Mouse (Mus musculus) heart, embryonic 15.5 days (tissue): ENCODE data around the gene Hoxb3. TPM values are rescaled to one million over a fixed set of nuclear protein-coding genes. Genes with fewer than 3 reads are reported as not detected.

Source experiments
- ATAC-seq: fragments of 200-750 bp; cut with Nextera tagmentation; replicated peaks from 2 replicates; pipeline ENCODE4 v1.8.0; 2017; ENCODE audit warnings: low read depth, moderate TSS enrichment; ENCODE audit not compliant: insufficient number of reproducible peaks, insufficient read depth, low FRiP score
- H3K27ac ChIP-seq: fragments of 300-500 bp; sonication (generic); 2 replicates; pipeline ENCODE4 v1.5.1; 2015; ENCODE audit warnings: mild to moderate bottlenecking, inconsistent platforms
- H3K27me3 ChIP-seq: fragments of 300-500 bp; sonication (generic); 2 replicates; pipeline ENCODE4 v1.6.1; 2015; ENCODE audit warnings: inconsistent platforms
- H3K36me3 ChIP-seq: fragments of 300-500 bp; sonication (generic); 2 replicates; pipeline ENCODE4 v1.6.1; 2015; ENCODE audit warnings: mild to moderate bottlenecking, inconsistent platforms
- H3K4me1 ChIP-seq: fragments of 300-500 bp; sonication (generic); replicated peaks from 2 replicates; pipeline ENCODE4 v1.6.1; 2015; ENCODE audit warnings: inconsistent platforms
- H3K4me2 ChIP-seq: fragments of 300-500 bp; sonication (generic); 2 replicates; pipeline ENCODE4 v1.6.1; 2015; ENCODE audit warnings: inconsistent platforms, mild to moderate bottlenecking, moderate library complexity
- H3K4me3 ChIP-seq: fragments of 300-500 bp; sonication (generic); 2 replicates; pipeline ENCODE4 v1.5.1; 2015; ENCODE audit warnings: mild to moderate bottlenecking, inconsistent platforms
- H3K9ac ChIP-seq: fragments of 300-500 bp; sonication (generic); 2 replicates; pipeline ENCODE4 v1.6.1; 2015; ENCODE audit warnings: mild to moderate bottlenecking, inconsistent platforms
- H3K9me3 ChIP-seq: fragments of 300-500 bp; sonication (generic); replicated peaks from 2 replicates; pipeline ENCODE4 v1.6.1; 2016; ENCODE audit warnings: inconsistent platforms
- WGBS: fragments of 180-500 bp; shearing (Covaris S2); methylation state at CpG from one replicate; pipeline ENCODE4 v1.1.7; 2015; ENCODE audit warnings: mixed read lengths; 5-methylcytosine and 5-hydroxymethylcytosine counted together
- polyA plus RNA-seq: library from polyadenylated mRNA; unstranded; fragments of >200 nt; fragmentation: Nextera tagmentation; extraction: Ambion mirVana; gene quantifications from 2 replicates; pipeline ENCODE4 v1.2.1, GENCODE M21; 2015

Hoxb3 gene
- polyA plus RNA-seq, 1 experiment from 2014 or later, result 0.71 TPM

DNA sequence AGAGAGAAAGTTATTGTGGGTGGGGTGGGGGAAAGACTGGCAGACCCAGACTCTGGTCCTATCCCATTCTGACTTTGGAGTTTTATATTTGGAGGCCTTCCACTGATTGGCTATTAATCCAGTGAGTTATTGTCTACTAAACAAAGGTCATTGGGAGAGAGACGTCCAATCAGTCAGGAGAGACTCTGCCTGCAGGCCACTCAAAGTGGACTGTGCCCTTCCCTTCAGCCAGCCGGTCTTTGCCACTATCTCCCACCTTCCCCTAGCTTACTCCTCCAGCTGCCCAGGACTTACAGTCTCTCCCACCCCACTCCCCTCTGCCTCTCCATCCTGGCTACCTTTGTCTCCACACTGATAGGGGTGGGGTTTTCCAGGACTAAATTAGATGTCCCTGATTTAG, 13.5 kb downstream of the Hoxb3 start:
- ATAC-seq, result no peak
- Histone ChIP-seq H3K27ac (no peak overlapping the region), H3K27me3 (peaks cover 96% of the 10 kb centered on the region), H3K9me3 (no peaks in the 10 kb centered on the region), H3K4me3 (no peak overlapping the region), H3K9ac (no peak overlapping the region), H3K36me3 (no peaks in the 10 kb centered on the region), H3K4me1 (peaks cover 12% of the 10 kb centered on the region; the same call in 1 of the 2 replicates), H3K4me2 (no peak overlapping the region)
- 22% methylated on average over 2 of the region's 2 CpGs for WGBS

DNA sequence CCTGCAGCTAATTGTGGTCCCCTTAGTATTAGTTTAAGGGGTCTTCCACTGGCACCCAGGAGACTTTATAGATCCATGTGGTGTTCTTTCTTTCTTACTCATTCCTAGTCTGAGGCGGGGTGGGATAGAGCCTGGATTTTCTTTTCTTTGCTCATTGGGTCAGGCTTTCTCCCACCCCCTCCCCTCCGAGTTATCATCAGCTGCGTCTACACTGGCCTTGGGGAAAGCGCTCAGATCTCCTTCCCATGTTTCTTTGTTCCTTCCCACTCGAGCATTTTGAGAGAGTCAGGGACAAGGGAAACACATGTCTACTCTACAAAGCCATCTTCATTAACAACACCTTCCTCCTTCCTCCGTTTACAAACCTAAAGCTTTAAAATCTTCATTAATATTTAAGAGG, 13.9 kb downstream of the Hoxb3 start:
- H3K36me3 ChIP-seq, result no peaks in the 10 kb centered on the region
- no peak overlapping the region for H3K9ac ChIP-seq

DNA sequence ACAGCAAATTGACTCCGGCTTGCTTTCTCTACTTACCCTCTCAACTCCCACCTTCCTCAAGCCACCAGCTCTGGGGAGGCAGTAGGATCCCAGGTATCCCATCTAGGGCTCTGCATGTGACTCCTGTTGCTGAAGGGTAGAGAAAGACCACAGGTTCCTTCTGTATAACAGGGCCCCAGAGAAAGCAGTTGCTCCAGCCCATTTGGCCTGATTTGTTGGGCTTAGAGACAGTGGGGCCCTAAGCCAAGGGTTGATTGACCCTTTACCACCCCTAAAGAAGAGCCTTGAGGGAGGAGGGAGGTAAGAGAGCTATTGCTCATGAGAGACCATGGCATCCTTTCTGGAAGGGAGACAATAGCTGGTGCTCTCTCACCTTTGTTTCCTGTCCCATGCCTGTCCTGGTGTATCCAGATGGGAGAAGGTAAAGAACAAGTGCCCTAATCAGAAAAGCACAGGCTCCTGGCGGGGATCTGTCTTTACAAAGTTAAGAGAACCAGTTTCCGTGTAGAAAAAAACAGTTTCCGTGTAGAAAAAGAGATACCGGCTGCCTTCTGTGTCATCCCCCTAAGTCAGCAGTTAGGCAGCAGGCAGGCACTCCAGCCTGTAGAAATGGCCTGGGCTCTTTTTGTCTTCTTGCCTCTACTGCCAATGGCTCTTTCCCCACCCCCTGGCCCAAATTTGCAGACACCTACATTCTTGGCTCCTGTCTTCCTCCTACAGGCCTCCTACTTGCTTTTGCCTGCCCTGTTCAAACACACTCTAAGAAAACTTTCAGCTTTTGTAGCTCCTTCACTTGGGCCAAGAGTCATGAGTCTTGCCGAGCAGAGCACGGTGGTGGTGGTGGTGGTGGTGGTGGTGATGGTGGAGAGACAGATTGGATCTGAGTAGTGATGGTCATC, 16.1 kb downstream of the Hoxb3 start:
- H3K9ac ChIP-seq, result no peak overlapping the region
- H3K4me3 ChIP-seq, result no peak overlapping the region
- H3K27me3 ChIP-seq, result peaks cover 96% of the 10 kb centered on the region
- H3K4me2 ChIP-seq, result peak overlapping the region; percentile 9; the same call in 1 of the 2 replicates
- 42% methylated on average over 7 of the region's 7 CpGs for WGBS
- peak overlapping the region; percentile 60; the same call in 1 of the 2 replicates for H3K27ac ChIP-seq
- H3K4me1 ChIP-seq, result peaks cover 14% of the 10 kb centered on the region
- H3K36me3 ChIP-seq, result no peaks in the 10 kb centered on the region
- no peak for ATAC-seq
- no peaks in the 10 kb centered on the region for H3K9me3 ChIP-seq

More for the DNA sequence above, 13.9 kb downstream of the Hoxb3 start:
- H3K27me3 ChIP-seq, result peaks cover 96% of the 10 kb centered on the region
- no peak for ATAC-seq
- H3K4me2 ChIP-seq, result no peak overlapping the region
- no peaks in the 10 kb centered on the region for H3K9me3 ChIP-seq
- 20% methylated on average over 6 of the region's 6 CpGs for WGBS
- no peak overlapping the region for H3K4me3 ChIP-seq
- H3K27ac ChIP-seq, result no peak overlapping the region
- peaks cover 15% of the 10 kb centered on the region for H3K4me1 ChIP-seq

DNA sequence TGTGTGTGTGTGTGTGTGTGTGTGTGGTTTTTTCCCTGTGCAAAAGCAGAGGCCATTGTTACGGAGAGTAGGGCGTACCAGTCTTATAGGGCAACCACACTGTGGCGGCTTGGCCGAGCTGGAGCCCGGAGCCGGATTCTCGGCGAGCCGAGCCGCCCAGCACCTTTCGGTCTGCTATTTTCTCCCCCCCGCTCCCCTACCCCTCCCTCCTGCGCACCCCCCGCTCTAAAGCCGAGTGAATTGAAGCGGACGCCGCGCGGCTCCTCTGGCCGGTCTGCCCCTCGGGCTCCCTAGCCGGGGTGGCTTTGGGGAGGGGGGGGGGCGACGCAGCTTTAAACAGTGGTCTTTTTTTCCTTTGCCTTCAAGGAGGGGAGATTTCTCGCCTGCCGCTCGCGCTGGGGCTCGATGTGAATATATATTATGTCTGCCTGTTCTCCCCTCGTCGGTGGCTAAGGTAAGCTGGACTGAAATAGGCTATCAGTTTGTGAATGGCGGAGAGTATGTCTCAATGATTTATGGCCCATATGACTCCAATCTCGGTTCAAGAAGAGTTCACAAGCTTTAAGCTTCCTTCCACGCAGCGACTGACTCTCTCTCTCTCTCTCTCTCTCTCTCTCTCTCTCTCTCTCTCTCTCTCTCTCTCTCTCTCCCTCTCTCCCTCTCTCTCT, 17.7 kb downstream of the Hoxb3 start:
- Histone ChIP-seq H3K9ac (peak overlapping the region; percentile 28; the same call in 1 of the 2 replicates), H3K27me3 (peaks cover 96% of the 10 kb centered on the region), H3K4me3 (peak overlapping the region; percentile 42), H3K36me3 (no peaks in the 10 kb centered on the region), H3K9me3 (no peaks in the 10 kb centered on the region), H3K4me2 (peak overlapping the region; percentile 52), H3K4me1 (peaks cover 24% of the 10 kb centered on the region), H3K27ac (peak overlapping the region; percentile 61)
- ATAC-seq, result no peak
- 2% methylated on average over 36 of the region's 36 CpGs for WGBS

DNA sequence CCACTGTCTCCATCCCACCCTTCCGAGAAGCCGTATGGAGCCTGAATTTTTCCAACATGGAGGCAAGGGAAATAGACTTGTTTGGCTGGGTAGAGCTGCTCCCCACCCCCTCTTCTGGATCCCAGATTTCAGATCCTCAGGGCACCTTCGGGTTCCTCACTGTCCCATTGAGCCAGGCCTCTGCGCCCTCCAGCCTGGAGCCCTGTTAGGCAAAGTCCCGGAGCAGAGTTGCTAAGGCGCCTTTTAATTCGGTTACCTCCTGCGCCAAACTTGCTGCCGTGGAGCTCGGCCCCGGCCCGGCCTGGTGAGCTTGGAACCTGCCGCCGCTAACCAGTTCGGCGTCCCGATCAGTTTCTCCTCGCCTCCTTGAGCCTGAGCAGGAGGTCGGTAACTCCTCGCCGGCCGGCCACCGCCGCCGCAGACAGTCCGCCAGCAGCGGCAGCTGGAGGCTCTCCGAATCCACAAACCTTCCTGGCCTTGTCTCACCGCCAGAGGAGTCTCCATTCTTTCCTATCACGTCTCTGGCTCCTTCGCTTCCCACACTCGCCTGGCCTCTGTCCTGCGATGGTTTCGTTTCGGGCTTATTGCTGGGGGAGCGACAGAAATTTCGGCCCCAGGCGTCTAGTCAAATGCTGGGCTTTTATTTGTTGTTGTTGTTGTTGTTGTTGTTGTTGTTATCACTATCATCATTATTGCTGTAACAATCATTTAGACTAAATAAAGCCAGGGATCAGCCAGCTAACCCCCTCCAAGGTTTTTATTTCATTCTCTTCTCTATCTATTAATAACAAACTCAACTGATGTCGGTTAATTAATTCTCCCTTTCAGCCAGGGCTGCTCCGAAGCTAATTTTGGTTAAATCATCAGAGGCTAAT, 18.8 kb downstream of the Hoxb3 start:
- H3K9me3 ChIP-seq, result no peaks in the 10 kb centered on the region
- WGBS, result 2% methylated on average over 40 of the region's 40 CpGs
- H3K9ac ChIP-seq, result peak overlapping the region; percentile 35
- H3K4me1 ChIP-seq, result peaks cover 29% of the 10 kb centered on the region
- peaks cover 96% of the 10 kb centered on the region for H3K27me3 ChIP-seq
- no peak for ATAC-seq
- peak overlapping the region; percentile 61 for H3K27ac ChIP-seq
- peak overlapping the region; percentile 52 for H3K4me2 ChIP-seq
- no peaks in the 10 kb centered on the region for H3K36me3 ChIP-seq
- H3K4me3 ChIP-seq, result peak overlapping the region; percentile 42

DNA sequence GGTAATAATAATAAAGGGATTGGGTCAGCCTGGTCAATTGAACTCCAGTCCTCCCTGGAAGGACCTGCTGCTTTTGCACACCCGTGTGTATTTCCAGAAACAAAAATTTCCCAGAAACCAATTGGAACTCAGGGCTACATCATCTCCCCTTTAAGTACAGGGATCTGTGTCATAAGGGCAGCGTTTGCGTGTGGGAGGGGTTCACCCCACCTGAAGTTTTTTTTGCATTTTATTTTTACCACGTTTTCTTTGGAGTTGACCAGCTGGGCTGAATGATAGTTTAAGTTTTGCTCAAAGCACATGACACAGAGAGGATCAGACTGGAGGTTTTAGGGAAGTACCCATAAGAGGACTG, 19.4 kb downstream of the Hoxb3 start:
- no peak for ATAC-seq
- no peaks in the 10 kb centered on the region for H3K9me3 ChIP-seq
- H3K4me2 ChIP-seq, result peak overlapping the region; percentile 52
- H3K27ac ChIP-seq, result no peak overlapping the region
- no peaks in the 10 kb centered on the region for H3K36me3 ChIP-seq
- peaks cover 29% of the 10 kb centered on the region for H3K4me1 ChIP-seq
- no peak overlapping the region for H3K9ac ChIP-seq
- peak overlapping the region; percentile 42; the same call in 1 of the 2 replicates for H3K4me3 ChIP-seq
- peaks cover 94% of the 10 kb centered on the region for H3K27me3 ChIP-seq
- WGBS, result 13% methylated on average over 4 of the region's 4 CpGs

DNA sequence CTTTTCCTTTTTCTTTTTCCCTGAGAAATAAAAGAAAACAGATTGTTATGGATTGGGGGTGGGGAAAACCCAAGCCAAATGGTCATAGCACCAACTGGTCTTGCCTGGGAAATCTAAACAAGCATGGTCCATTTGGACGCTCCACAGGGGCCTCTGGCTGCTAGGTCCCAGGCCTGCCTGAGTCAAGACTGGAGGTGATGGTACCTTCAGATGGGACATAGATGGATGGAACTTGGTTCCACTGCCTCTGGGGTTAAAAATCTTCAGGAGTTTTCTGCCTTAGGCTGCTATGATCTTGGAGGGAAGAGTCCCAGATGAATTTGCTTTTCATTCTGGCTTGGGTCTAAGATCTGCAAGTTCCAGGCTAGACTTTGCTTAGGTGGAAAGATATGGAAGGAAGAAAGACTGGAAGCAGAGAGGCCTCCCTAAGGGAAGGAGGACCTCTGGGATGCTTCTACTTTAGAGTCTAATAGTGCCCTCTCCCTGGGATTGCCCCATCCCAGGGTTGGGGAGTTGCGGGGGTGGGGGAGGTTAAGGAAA, 20.1 kb downstream of the Hoxb3 start:
- Histone ChIP-seq H3K36me3 (no peaks in the 10 kb centered on the region), H3K4me1 (peaks cover 29% of the 10 kb centered on the region), H3K9me3 (no peaks in the 10 kb centered on the region), H3K4me3 (no peak overlapping the region), H3K9ac (no peak overlapping the region), H3K27me3 (peaks cover 92% of the 10 kb centered on the region), H3K4me2 (no peak overlapping the region), H3K27ac (no peak overlapping the region)
- 61% methylated on average over 2 of the region's 2 CpGs for WGBS
- ATAC-seq, result no peak

DNA sequence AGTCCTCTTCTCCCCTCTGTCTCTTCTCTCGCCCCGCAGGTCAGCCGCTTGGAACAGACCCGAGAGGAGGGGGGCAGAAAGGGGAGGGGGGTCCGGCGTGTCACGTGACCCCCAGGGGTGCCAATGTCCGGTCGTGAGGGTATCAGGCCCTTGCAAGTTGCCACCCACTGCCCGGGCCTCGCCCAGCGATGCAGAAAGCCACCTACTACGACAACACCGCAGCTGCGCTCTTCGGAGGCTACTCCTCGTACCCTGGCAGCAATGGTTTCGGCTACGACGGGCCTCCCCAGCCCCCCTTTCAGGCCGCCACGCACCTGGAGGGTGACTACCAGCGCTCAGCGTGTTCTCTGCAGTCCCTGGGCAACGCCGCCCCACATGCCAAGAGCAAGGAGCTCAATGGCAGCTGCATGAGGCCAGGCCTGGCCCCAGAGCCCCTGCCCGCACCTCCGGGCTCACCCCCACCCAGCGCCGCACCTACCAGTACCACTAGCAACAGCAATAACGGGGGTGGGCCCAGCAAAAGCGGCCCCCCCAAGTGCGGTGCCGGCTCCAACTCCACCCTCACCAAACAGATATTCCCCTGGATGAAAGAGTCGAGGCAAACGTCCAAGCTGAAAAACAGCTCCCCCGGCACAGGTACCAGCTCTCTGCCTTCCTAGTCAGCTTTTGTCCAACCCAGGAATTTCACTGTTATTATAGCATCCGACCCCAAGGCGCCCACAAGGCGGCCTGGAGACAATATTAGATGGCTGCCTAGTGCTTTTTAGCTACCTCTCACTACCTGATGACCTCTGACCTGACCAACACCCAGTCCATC, 21.1 kb downstream of the Hoxb3 start:
- Histone ChIP-seq H3K27ac (peak overlapping the region; percentile 37; the same call in 1 of the 2 replicates), H3K9ac (no peak overlapping the region), H3K27me3 (peaks cover 92% of the 10 kb centered on the region), H3K4me2 (peak overlapping the region; percentile 67; the same call in 1 of the 2 replicates), H3K4me1 (peaks cover 29% of the 10 kb centered on the region), H3K36me3 (no peaks in the 10 kb centered on the region), H3K9me3 (no peaks in the 10 kb centered on the region), H3K4me3 (peak overlapping the region; percentile 3; the same call in 1 of the 2 replicates)
- WGBS, result 21% methylated on average over 40 of the region's 40 CpGs
- ATAC-seq, result no peak

DNA sequence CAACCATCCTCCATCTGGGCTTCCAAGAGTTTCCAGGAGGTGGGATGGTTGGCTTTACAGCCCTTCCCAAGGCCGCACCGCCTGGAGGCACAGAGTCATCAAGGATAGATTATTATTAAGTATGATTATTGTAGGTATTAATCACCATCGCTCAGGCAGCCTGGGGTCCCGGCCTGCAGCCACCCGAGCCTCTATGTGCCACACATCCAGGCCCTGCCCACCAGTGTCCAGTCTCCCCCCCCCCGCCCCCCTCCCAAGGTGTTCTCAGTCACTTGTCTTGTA, 21.7 kb downstream of the Hoxb3 start:
- H3K4me2 ChIP-seq, result peak overlapping the region; percentile 67
- H3K4me3 ChIP-seq, result peak overlapping the region; percentile 44; the same call in 1 of the 2 replicates
- H3K4me1 ChIP-seq, result peaks cover 29% of the 10 kb centered on the region
- no peak for ATAC-seq
- no peaks in the 10 kb centered on the region for H3K36me3 ChIP-seq
- WGBS, result 35% methylated on average over 6 of the region's 6 CpGs
- no peaks in the 10 kb centered on the region for H3K9me3 ChIP-seq
- peaks cover 92% of the 10 kb centered on the region for H3K27me3 ChIP-seq
- H3K27ac ChIP-seq, result no peak overlapping the region
- H3K9ac ChIP-seq, result no peak overlapping the region

DNA sequence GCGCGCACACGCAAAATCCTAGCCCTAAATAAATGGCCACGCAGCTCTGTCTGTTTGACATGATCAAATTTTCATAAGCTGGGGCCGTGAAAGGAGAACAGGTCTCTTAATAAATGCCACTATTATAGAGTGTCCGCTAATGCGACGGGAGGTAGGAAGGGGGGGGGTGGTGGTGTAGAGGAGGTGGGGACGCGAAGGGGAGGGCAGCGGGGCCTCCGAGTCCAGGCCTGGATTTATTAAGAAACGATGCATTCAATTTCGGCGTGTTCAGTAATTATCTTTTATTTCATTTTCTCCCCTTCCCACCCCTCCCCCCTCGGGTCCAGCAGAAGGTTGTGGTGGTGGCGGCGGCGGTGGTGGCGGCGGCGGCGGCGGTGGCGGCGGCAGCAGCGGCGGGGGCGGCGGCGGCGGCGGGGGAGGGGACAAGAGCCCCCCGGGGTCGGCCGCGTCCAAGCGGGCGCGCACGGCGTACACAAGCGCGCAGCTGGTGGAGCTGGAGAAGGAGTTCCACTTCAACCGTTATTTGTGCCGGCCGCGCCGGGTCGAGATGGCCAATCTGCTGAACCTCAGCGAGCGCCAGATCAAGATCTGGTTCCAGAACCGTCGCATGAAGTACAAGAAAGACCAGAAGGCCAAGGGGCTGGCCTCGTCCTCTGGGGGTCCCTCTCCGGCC, 22.2 kb downstream of the Hoxb3 start:
- no peaks in the 10 kb centered on the region for H3K9me3 ChIP-seq
- peaks cover 92% of the 10 kb centered on the region for H3K27me3 ChIP-seq
- ATAC-seq, result no peak; the same call in 1 of the 2 replicates
- H3K36me3 ChIP-seq, result no peaks in the 10 kb centered on the region
- H3K4me1 ChIP-seq, result peaks cover 32% of the 10 kb centered on the region
- H3K4me3 ChIP-seq, result peak overlapping the region; percentile 44
- H3K4me2 ChIP-seq, result peak overlapping the region; percentile 67
- WGBS, result 6% methylated on average over 37 of the region's 56 CpGs
- H3K9ac ChIP-seq, result peak overlapping the region; percentile 18
- peak overlapping the region; percentile 28; the same call in 1 of the 2 replicates for H3K27ac ChIP-seq
